Mouse (Mus musculus): ENCODE measurements around the gene Zfp74.

- TF ChIP-seq MYOD1 (IDR thresholded peaks at IDR 0.05; ENCODE audit: control insufficient read depth in 1 of 3, insufficient read length in 2 of 3, low read depth in 2 of 3) (peak in 1 of 3 experiments; percentile 10), POLR2A (IDR thresholded peaks at IDR 0.05; ENCODE audit: insufficient read length, low read depth) (peak; percentile 49), E2F4 (IDR thresholded peaks at IDR 0.05; ENCODE audit: insufficient read depth) (no peak), POLR2AphosphoS2 (IDR thresholded peaks at IDR 0.05; ENCODE audit: insufficient read length, low read depth) (no peak), USF1 (IDR thresholded peaks at IDR 0.05; ENCODE audit: low read depth) (no peak), MAX (IDR thresholded peaks at IDR 0.05; ENCODE audit: low read depth) (no peak), MYOG (IDR thresholded peaks at IDR 0.05; ENCODE audit: control insufficient read depth in 1 of 3, insufficient read depth in 1 of 3, insufficient read length in 2 of 3, low read depth in 2 of 3) (peak in 1 of 3 experiments; percentile 3), SRF (IDR thresholded peaks at IDR 0.05; ENCODE audit: control insufficient read depth, insufficient read length, low read depth) (no peak)
These were observed at the start of gene Zfp74 for GRCm38 (mm10) chr7:29953513-29954401.
